Mouse (Mus musculus): ENCODE data around the gene Col13a1. TPM values are rescaled to one million over a fixed set of nuclear protein-coding genes. Genes with fewer than 3 reads are reported as not detected.

Col13a1 gene
- total RNA-seq, 2 experiments from 2014 or later: not detected

Other genes with a start within 250 kb of the Col13a1 start
- 2.0 and 2.2 TPM in 2 replicates for gene H2afy2, start 195.0 kb downstream of the Col13a1 start, total RNA-seq (2015)
- 2.2 and 2.9 TPM in 2 replicates for gene H2afy2, start 195.0 kb downstream of the Col13a1 start, total RNA-seq (2017)
- gene Neurog3, start 154.0 kb upstream of the Col13a1 start, total RNA-seq (2015): not detected in 2 replicates
- gene Neurog3, start 154.0 kb upstream of the Col13a1 start, total RNA-seq (2017): not detected in 2 replicates
- not detected in 2 replicates for gene Fam241b, start 164.8 kb upstream of the Col13a1 start, total RNA-seq (2015)
- not detected in 2 replicates for gene Fam241b, start 164.8 kb upstream of the Col13a1 start, total RNA-seq (2017)